Mouse (Mus musculus): ENCODE results near the gene Ywhag.

The Ywhag gene

DNA sequence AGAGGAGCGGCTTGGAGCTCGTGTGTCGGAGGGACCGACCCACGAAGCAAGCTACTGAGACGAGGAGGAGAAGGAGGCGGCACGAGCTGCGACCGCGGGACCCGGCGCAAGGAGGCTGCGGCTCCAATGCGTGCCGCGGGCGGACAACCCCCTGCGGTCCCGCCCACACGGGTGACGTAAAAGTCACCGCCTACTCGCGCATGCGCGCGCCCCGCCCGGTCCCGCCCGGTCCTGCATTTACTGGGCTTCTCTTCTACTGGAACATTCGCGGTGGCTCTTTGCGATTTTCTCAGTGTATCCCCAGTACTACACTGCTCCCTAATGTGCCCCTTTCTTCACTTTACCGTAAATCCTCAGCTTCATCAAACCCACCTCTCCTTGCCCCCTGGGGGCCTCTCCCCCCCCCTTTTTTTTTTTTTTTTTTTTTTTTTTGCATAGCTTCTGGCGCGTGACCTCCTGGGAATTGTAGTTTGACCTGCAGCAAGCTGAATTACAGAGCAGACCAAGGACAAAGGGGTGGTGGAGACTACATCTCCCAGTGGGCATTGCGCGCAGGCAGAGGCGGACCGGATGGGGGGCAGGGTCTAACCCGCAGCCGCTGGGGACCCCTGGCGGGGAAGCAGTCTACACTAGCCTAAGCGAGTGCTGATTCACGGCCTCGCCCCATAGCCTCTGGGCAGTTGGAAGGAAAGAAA, at the start of gene Ywhag:
Ywhag (minus strand) TSS at position 136 of the 695 bp plus-strand sequence.
- peak; percentile 97 for DNase-seq

DNA sequence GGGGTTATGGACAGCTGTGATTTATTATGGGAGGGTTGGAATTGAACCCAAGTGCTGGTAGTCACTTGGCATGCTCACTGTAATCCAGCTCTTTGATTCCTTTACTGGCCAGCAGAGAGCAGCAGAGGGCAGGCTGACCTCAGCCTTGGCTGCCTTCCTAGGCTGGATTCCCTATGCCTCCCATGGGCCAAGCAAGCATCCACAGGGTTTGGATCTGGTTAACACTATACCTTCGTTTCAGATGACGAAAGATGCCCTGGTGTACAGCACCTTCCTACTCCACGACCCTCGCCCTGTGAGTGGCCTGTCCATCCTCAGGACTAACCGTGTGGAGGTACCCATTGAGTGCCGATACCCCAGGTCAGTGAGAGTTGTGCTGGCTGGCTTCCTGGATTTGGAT, 48.0 kb upstream of the Ywhag start:
- DNase-seq = peak; percentile 16

- DNase-seq = no peak
These were observed 45.5 kb upstream of the Ywhag start, which contains the start of gene Zp3 for GRCm38 (mm10) chr5:135979904-135980303. Gene Zp3 (plus strand): TSS chr5:135980099.

- no peak for DNase-seq
These were observed 45.0 kb upstream of the Ywhag start for GRCm38 (mm10) chr5:135979381-135979780.

DNA sequence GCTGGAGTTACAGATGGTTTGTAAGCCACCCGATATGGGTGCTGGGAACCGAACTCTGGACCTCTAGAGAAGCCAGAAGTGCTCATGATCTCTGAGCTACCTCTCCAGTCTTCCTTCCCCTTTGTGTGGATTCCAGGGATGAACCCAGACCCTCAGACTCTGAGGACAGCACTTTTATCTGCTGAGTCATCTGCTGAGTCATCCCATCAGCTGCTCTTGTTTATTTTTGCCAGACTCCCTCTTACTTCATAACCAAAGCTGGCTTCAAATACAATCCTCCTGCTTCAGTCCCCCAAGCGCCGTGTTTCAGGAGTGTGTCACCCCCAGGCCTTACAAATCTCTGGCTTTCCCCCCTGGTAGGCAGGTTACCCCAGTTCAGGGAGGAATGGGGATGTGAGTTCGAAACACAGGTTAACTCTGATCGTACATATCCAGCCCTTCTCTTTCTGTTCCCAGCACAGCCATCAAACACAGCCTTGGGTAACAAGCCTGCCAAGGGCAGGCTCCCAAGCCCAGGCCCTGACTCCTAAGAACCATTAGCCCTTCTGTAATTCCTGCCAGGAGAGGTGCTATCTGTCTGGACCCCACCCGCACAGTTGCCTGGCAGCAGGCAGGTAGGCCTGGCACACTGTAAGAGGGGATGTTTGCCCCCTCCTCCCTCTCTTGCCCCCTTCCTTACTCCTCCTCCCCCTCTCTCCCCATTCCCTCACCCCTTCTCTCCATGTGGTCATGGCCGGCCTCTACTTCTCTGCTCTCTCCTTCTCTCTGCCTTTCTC, 41.7 kb upstream of the Ywhag start:
- DNase-seq = no peak

DNA sequence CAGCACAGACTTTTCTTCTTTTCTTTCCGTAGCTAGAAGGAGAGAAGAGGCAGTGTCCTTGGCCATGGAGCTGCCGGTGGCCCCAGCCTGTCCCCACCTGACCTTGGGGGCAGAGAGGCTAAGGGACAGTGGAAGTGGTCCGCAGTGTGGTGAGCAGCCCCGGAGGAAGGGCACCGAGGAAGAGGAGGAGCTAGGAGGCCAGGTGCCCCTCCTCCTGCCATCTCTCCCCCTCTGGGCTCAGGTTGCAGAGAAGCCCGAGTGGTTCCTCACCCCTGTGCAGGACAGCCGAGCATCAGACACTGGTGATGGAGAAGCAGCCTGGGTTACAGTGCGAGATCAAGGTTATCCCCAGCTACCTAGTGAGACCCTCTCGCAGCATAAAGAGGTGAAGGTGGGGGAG, 39.9 kb upstream of the Ywhag start, which contains the start of gene Ssc4d:
Ssc4d (minus strand) TSS at position 167 of the 400 bp plus-strand sequence.
- no peak for DNase-seq

DNA sequence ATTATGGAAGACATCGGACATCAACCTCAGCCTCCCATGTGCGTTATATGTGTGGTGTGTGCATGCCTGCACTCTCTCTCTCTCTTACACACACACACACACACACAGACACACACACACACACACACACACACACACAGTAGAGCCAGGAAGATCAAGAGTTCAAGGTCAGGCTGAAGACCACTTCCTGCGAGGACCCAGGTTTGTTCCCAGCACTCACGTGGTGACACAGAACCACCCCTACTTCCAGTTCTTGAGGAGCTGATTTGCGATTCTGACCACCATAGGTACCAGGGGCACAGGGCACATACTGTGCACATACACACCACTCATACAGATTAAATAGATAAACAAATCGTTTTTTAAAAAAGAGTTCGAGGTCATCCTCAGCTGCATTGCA, 37.5 kb upstream of the Ywhag start:
- no peak for DNase-seq

DNA sequence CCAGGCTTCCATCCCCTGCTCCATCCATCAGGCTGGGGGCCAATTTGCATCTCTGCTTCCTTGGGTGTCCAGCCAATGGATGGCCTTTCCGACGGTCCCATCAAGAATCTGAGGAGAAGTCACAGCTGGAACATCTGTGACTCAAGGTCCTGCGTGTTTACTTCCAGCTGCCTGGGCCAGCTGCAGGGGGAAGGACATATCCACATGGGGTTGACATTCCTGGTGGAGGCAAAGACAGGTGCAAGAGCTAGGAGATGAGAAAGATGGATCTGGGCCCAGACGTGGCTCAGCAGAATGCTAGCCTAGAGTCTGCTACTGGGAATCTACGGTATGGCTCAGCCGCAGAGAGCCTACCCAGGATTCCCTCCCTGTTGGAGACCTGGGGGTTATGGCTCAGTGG, 35.8 kb upstream of the Ywhag start:
- DNase-seq = no peak

DNA sequence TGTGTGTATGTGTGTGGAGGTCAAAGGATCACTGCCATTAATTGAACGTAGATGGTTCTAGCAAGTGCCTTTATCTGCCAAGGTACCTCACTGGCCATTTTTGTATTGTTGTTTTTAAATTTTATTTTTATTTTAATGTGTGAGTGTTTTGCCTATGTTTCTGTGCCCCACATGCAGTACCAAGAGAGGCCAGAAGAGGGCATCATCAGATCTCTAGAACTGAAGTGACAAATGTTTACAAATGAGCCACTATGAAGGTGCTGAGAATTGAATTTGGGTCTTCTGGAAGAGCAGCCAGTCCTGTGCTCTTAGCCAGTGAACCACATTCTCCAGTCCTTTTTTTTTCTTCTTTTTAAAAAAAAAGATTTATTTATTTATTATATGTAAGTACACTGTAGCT, 34.4 kb upstream of the Ywhag start:
- no peak for DNase-seq

- DNase-seq = no peak
These were observed 32.5 kb upstream of the Ywhag start for GRCm38 (mm10) chr5:135966866-135967265.

- DNase-seq = no peak
These were observed 31.1 kb upstream of the Ywhag start for GRCm38 (mm10) chr5:135965501-135965930.

- no peak for DNase-seq
These were observed 28.8 kb upstream of the Ywhag start for GRCm38 (mm10) chr5:135963280-135963627.

DNA sequence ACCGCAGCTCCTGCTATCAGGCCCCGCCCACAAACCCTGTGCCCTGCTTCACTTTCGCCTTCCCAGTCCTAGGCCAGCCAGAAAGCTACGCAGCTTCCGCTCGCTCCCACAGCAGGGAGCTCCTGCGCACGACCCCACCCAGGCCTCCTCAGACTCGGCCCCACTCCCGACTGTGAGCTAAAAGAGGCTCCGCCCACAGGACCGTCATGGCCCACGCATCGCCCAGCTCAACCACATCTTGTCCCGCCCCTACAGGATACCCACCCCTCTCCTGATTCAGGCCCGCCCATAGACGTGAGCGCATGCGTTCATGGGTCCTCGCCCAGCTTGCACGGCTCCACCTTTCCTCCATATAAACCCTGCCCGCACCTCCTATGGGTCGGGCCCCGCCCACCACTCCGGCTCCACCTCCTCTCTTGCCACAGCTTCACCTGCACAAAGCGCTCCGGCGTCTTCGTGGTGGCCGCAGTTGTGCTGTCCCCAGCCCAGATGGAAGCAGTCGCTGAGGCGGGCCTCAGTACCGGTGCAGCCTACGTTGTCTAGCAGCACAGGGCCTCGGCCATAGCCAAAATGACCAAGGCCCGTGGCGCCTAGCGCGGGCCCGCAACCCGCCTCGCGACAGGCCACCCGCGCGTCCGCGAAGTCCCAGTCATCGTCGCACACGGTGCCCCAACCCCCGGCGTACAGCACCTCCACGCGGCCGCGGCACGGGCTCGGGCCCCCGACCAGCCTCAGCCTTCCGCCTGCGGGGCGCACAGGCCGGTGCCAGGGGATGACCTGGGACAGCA, 28.3 kb upstream of the Ywhag start:
- DNase-seq = peak; percentile 99

DNA sequence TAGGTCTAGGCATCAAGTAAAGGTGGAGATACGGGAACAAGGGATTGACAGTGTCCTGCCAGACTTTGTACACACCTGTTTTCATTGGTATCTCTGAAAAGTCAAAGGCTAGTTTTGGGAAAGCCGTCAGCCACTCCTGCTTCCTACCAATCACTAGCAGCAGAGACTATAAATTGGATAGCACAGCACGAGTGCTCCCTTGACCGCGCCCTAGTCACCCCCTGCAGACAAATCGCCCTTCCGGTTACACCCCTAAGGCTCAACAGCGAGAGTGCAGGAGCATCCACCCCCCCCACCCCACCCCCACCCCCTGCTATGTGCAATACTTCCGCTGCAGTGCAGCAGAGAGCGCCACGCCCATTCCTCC, 27.7 kb upstream of the Ywhag start:
- no peak for DNase-seq

GRCm38 (mm10) chr5:135960909-135961635, 26.7 kb upstream of the Ywhag start:
- DNase-seq = no peak

GRCm38 (mm10) chr5:135959911-135960310, 25.5 kb upstream of the Ywhag start:
- no peak for DNase-seq

DNA sequence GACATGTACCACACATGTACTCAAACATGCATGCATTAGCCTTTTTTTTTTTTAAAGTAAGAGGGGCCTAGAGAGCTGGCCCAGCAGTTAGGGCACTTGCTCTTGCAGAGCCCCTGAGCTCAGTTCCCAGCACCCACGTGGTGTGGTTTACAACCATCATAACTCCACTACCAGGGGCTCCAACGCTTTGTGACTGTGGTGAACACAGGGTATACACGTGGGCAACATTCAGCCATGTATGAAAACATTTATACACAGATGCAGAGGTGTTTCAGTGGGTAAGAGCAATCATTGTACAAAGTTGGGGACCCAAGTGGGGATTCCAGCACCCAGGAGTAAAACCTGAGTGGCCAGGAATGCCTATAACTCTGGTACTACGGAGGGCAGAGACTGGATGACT, 24.0 kb upstream of the Ywhag start:
- no peak for DNase-seq

GRCm38 (mm10) chr5:135957207-135957974, 23.0 kb upstream of the Ywhag start:
- DNase-seq = peak; percentile 97

GRCm38 (mm10) chr5:135956300-135957206, 22.1 kb upstream of the Ywhag start:
- DNase-seq = no peak

DNA sequence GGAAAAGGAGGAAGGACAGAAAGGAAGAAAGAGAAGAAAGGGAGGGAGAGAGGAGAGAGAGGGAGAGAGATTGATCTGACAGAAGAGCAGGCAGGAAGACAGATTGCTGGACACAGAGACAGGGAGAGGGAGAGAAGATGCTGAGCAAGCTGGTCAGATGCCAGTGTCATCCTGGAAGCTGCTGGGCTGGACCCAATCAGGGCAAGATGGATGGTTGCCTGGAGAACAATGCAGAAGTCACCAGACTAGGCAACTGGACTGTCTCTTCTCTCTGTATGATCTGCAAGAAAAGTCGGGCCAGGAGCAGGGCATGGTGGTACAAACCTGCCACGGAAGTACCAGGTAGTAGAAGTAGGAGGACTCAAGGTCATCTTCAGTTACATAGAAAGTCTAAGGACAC, 18.4 kb upstream of the Ywhag start:
- DNase-seq = no peak

DNA sequence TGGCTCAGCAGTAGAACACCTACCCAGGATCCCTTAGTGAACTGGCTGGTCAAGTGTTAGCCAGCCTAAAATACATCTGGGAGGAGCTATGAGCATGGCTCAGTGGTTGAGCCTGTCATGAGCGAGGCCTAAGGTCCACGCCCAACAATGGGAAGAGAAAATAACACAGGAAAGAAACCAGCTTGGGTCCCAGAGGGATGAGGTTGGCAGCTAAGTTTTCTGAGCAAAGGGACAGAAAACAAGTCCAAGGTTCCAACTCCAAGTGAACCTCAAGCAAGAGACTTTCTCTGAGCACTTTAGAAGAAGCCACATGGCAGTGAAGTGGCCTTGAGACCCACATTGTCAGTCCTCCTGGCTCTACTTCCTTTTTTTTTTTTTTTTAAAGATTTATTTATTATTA, 17.2 kb upstream of the Ywhag start:
- no peak for DNase-seq
